ENCODE assay signal across 11 mouse cellular contexts in the genomic region with DNA sequence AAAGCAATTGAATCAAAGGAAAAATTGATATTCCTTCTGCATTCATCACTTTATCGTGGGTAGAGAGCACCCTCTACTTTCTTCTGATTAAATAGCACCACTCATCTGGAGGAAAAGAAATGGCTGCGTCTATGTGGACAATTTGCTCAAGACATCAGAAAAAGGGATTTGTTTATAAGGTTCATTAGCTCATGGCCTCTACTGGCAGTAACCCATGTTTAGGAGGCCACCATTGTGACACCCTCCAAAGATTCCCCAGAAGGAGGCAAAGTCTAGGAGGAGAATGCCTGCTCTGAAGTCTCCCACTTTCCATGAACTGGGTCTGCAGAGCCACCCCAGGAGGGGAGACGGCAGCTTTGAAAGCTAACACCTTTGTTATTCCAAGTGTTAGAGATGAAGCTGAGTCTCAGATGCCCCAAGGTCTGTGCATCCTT.
DNase-seq lines count a peak whose midpoint lies in the region; ATAC-seq and TF ChIP-seq lines count a peak whose summit lies in the region.
"Had no signal": no experiment of that assay in that cellular context is flagged by ENCODE, and none has a peak within 500 bp of the region (broad histone marks: within the 10 kb centered on the region; RNA-seq: fewer than 3 reads in every experiment).

No protein-coding gene starts in this region.

- WGBS in kidney, postnatal 0 days, result 27% methylated on average over 3 of the region's 3 CpGs
- WGBS in kidney, embryonic 15.5 days, result 37% methylated on average over 3 of the region's 3 CpGs

- peak; percentile 29 for DNase-seq in kidney, postnatal 0 days (ENCODE audit: low spot score)
- DNase-seq in brain, embryonic 18.5 days (ENCODE audit: low read depth, low spot score), result peak; percentile 24
- peak; percentile 51 for DNase-seq in embryo, embryonic 10 days (ENCODE audit: low spot score)
- peak; percentile 68 for DNase-seq in mesoderm, embryonic 11.5 days (ENCODE audit: low read depth, low spot score)
- DNase-seq in urinary bladder, postnatal 10 days (ENCODE audit: low spot score), result no peak
- DNase-seq in T-cell, adult 2 months (ENCODE audit: low spot score), result no peak
- DNase-seq: kidney, adult 8-10 months had no signal

- no peak for ATAC-seq in kidney, postnatal 0 days (replicated peaks; ENCODE audit: low FRiP score, low read depth)
- ATAC-seq in kidney, embryonic 15.5 days (replicated peaks; ENCODE audit: low FRiP score), result no peak
- ATAC-seq in activated CD4-positive, CD25-positive, alpha-beta regulatory T cell, adult 4 months, result no peak

- no peak overlapping the region for H3K27ac ChIP-seq in kidney, postnatal 0 days
- no peak overlapping the region for H3K27ac ChIP-seq in kidney, embryonic 15.5 days
- H3K27ac ChIP-seq: liver, embryonic 15.5 days; neural tube, embryonic 13.5 days had no signal

- H3K9me3 ChIP-seq in kidney, postnatal 0 days (replicated peaks; ENCODE audit: low read length), result no peaks in the 10 kb centered on the region
- no peaks in the 10 kb centered on the region for H3K9me3 ChIP-seq in kidney, embryonic 15.5 days (replicated peaks)
- H3K9me3 ChIP-seq: liver, embryonic 15.5 days; neural tube, embryonic 13.5 days had no signal

- TF ChIP-seq CTCF in kidney, postnatal 0 days (IDR thresholded peaks at IDR 0.05; ENCODE audit: low read depth), result peak; percentile 52

- no peak overlapping the region for H3K4me3 ChIP-seq in kidney, postnatal 0 days (replicated peaks; ENCODE audit: low read depth, low read length)
- H3K4me3 ChIP-seq in kidney, embryonic 15.5 days (replicated peaks), result no peak overlapping the region
- H3K4me3 ChIP-seq: liver, embryonic 15.5 days; neural tube, embryonic 13.5 days had no signal

- no peak overlapping the region for H3K4me2 ChIP-seq in kidney, postnatal 0 days (ENCODE audit: low read length)
- no peak overlapping the region for H3K4me2 ChIP-seq in kidney, embryonic 15.5 days
- H3K4me2 ChIP-seq: liver, embryonic 15.5 days; neural tube, embryonic 13.5 days had no signal

- no peak overlapping the region for H3K9ac ChIP-seq in kidney, postnatal 0 days (ENCODE audit: low read depth, low read length)
- H3K9ac ChIP-seq in kidney, embryonic 15.5 days, result no peak overlapping the region
- H3K9ac ChIP-seq: liver, embryonic 15.5 days; neural tube, embryonic 13.5 days had no signal

- H3K4me1 ChIP-seq in kidney, postnatal 0 days (replicated peaks; ENCODE audit: insufficient read depth, low read length), result no peaks in the 10 kb centered on the region
- H3K4me1 ChIP-seq in kidney, embryonic 15.5 days, result no peaks in the 10 kb centered on the region
- H3K4me1 ChIP-seq: liver, embryonic 15.5 days; neural tube, embryonic 13.5 days had no signal

- H3K27me3 ChIP-seq in kidney, postnatal 0 days (ENCODE audit: insufficient read depth, low read length), result no peaks in the 10 kb centered on the region
- no peaks in the 10 kb centered on the region for H3K27me3 ChIP-seq in kidney, embryonic 15.5 days
- H3K27me3 ChIP-seq: liver, embryonic 15.5 days; neural tube, embryonic 13.5 days had no signal

- H3K36me3 ChIP-seq in kidney, postnatal 0 days (ENCODE audit: insufficient read depth, low read length), result no peaks in the 10 kb centered on the region
- H3K36me3 ChIP-seq in kidney, embryonic 15.5 days, result no peaks in the 10 kb centered on the region
- H3K36me3 ChIP-seq: liver, embryonic 15.5 days; neural tube, embryonic 13.5 days had no signal

Comparison
In these comparisons a context has a peak if more than half of its experiments do, and no peak if none do; other contexts are left out.
1. DNase-seq: peak in kidney, postnatal 0 days (single experiment), brain, embryonic 18.5 days (single experiment), embryo, embryonic 10 days (single experiment) and mesoderm, embryonic 11.5 days (single experiment); none in urinary bladder, postnatal 10 days (single experiment) and T-cell, adult 2 months (single experiment).